Mouse (Mus musculus) cerebellum, adult 2 months (tissue): ENCODE measurements around the gene Gad1.

Experiments used
- CTCF ChIP-seq: fragments of 200-500 bp; IDR thresholded peaks from 2 replicates; pipeline ENCODE4 v1.5.1; 2011; ENCODE audit warnings: low read depth, mild to moderate bottlenecking, control low read depth, low read length, moderate library complexity, borderline replicate concordance; ENCODE audit not compliant: insufficient read depth
- POLR2A ChIP-seq: fragments of 200-500 bp; IDR thresholded peaks from 2 replicates; pipeline ENCODE4 v1.6.1; 2011; ENCODE audit warnings: low read length, control low read depth, borderline replicate concordance; ENCODE audit not compliant: insufficient read depth

DNA sequence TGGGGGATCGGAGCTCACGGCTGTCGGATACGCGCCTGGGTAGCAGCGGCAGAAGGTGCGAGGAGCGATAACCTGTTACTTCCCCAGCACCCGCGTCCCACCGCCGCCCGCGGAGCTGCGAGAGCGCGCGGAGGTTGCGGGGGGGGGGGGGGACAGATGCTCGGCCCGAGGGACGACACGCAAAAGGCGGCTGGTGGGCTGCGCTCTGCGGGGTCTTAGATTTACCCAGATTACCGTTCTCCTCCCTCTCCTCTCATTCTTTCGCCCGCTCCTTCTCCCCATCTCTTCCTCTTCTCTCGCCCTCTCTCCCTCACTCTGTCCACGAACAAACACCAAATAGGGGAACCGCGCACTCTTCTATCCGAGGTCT, 9.7 kb downstream of the Gad1 start:
- no peak for TF ChIP-seq CTCF
- no peak for TF ChIP-seq POLR2A
